Mouse (Mus musculus): ENCODE results near the gene Mga.

DNA sequence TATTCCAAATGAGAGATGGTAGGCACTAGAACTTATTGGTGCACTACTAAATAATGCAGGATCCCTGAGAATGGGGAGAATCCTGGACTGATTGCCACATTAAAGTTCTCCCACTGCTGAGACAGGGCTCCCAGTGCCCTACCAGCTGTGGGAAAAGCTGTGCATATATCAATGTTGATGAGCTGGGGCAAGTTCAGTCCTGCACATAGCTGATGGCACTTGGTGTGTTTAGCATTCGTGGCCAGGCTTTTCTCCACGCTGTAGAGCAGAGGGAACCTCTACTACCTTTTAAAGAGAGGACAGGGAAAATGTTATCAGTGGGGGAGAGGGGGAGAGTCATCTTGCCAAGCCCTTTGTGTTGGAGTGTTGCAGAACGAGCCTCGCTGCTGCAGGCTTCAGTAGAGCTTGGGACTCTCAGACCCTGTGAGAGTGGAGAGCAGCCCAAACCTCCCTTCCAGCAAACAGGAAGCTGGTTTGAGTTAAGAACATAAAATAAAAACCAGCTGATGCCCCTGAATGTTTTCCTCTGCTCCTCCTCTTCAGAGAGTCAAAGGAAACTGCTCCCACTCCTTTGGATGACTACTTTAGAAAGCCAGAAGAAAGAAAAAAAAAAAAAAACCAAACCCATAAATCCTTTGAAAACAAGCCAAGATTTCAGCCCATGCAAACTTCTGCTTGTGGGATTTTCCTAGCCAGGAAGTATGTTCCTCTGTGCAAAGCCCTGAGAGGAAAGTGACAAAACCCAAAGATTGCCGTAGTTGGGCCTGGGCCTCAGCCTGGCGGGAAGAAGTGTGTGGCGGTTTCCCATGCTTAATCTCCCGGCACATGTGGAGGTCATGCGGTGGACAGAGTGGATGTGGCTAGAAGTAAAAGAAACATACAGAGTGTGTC is 98.6 kb downstream of the Mga start:
- TF ChIP-seq MAZ (IDR thresholded peaks at IDR 0.05; ENCODE audit: low read depth, low read length) (no peak), EP300 (IDR thresholded peaks at IDR 0.05; ENCODE audit: low read depth in 1 of 2, low read length in 2 of 2) (no peak), CTCF (IDR thresholded peaks at IDR 0.05 in 2 of 3, conservative IDR thresholded peaks at IDR 0.05 in 1 of 3; ENCODE audit: control insufficient read depth in 1 of 3, insufficient read depth in 1 of 3, low read depth in 2 of 3, low read length in 3 of 3, poor library complexity in 1 of 3, severe bottlenecking in 1 of 3) (no peak), POLR2A (IDR thresholded peaks at IDR 0.05; ENCODE audit: control insufficient read depth in 1 of 2, insufficient read depth in 1 of 2, low read depth in 1 of 2, low read length in 2 of 2, poor library complexity in 1 of 2) (no peak), RAD21 (IDR thresholded peaks at IDR 0.05; ENCODE audit: low read depth, low read length) (no peak), ZC3H11A (IDR thresholded peaks at IDR 0.05; ENCODE audit: low read depth, low read length) (no peak)

All from MEL (cell line).